Mouse (Mus musculus) stomach, embryonic 16.5 days (tissue): ENCODE data around the gene Ccpg1os. TPM values are rescaled to one million over a fixed set of nuclear protein-coding genes. Genes with fewer than 3 reads are reported as not detected.

Experiments used
- ATAC-seq: fragments of 200-750 bp; cut with Nextera tagmentation; 2 replicates; pipeline ENCODE4 v1.8.0; 2017; ENCODE audit warnings: moderate number of reproducible peaks, moderate TSS enrichment; ENCODE audit not compliant: insufficient read depth, low FRiP score
- H3K27ac ChIP-seq: fragments of 300-500 bp; sonication (generic); 2 replicates; pipeline ENCODE4 v1.5.1; 2014; ENCODE audit warnings: low read length
- H3K27me3 ChIP-seq: fragments of 300-500 bp; sonication (generic); 2 replicates; pipeline ENCODE4 v1.6.1; 2014; ENCODE audit warnings: low read length, control low read depth, mixed read lengths; ENCODE audit not compliant: control insufficient read depth, insufficient read depth
- H3K36me3 ChIP-seq: fragments of 300-500 bp; sonication (generic); 2 replicates; pipeline ENCODE4 v1.6.1; 2014; ENCODE audit warnings: low read length; ENCODE audit not compliant: control insufficient read depth, insufficient read depth
- H3K4me1 ChIP-seq: fragments of 300-500 bp; sonication (generic); 2 replicates; pipeline ENCODE4 v1.6.1; 2014; ENCODE audit warnings: low read length, control low read depth, mixed read lengths; ENCODE audit not compliant: control insufficient read depth, insufficient read depth
- H3K4me2 ChIP-seq: fragments of 300-500 bp; sonication (generic); 2 replicates; pipeline ENCODE4 v1.6.1; 2014; ENCODE audit warnings: low read depth, low read length, mixed read lengths
- H3K4me3 ChIP-seq: fragments of 300-500 bp; sonication (generic); replicated peaks from 2 replicates; pipeline ENCODE4 v1.5.1; 2014; ENCODE audit warnings: mild to moderate bottlenecking, low read length
- H3K9ac ChIP-seq: fragments of 300-500 bp; sonication (generic); 2 replicates; pipeline ENCODE4 v1.6.1; 2014; ENCODE audit warnings: low read length
- H3K9me3 ChIP-seq: fragments of 300-500 bp; sonication (generic); replicated peaks from 2 replicates; pipeline ENCODE4 v1.6.1; 2016; ENCODE audit warnings: low read length, control low read depth; ENCODE audit not compliant: control insufficient read depth
- WGBS: fragments of 180-500 bp; shearing (Covaris S2); extraction: QIAGEN DNeasy Blood & Tissue Kit; methylation state at CpG from one replicate; pipeline ENCODE4 v1.1.7; 2014; 5-methylcytosine and 5-hydroxymethylcytosine counted together
- polyA plus RNA-seq: library from polyadenylated mRNA; unstranded; fragments of >200 nt; fragmentation: Nextera tagmentation; extraction: Ambion mirVana; gene quantifications from 2 replicates; pipeline ENCODE4 v1.2.1, GENCODE M21; 2015

The Ccpg1os gene
- 11.2 and 11.7 TPM in 2 replicates for polyA plus RNA-seq

DNA sequence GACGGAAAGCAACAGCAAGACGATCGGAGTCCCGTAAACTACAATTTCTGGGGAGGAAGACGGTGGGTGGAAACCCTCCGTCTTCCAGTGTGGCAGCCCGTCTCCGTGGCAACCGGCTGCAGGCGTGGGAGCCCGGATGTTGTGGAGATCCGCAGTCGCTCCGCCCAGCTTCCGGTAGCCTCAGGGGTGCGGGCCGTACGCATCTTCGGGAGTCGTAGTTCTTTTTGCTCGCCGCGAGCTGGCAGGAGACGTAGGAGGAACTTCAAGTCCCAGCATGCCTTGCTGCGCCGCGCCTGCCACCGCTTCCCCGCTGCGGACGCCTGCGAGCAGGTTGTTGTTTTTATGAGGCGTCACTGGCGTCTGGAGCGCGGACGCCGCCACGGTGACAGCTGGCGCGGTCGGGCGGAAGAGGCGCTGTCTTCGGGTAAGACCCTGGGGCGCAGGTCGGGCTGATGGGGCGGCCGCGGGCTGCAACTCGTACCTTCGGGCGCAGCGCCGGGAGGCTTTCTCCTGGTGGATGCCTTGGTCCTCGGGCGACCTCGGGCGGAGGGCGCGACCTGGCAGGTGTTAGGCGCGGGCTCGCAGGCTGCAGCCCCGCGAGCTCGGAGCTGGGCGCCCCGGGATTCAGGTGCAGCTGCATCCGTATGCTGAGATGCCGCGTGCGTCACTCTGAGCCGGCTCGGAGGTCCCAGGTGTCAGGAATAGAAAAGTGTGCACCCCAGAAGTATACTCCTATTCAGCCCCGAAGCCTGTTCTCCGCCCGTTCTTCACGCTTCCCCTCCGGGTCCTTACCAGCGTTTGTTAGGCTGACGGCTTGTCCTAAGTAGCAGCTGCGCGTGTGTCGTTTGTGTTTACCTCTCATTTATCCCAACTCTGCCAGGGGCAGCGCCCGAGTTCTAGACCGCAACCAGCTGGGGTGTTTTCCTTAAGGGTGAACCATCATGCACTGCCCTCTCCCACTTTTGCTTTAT lies at the start of gene Ccpg1os, which contains the start of gene Ccpg1:
Gene Ccpg1os (minus strand): TSS at position 133 of the 971 bp plus-strand sequence.
Gene Ccpg1 (plus strand): TSS at position 180 of the 971 bp plus-strand sequence.
- Histone ChIP-seq H3K4me3 (peak within 1 kb of the TSS; percentile 72), H3K4me1 (peaks cover 16% of the 10 kb centered on the region), H3K4me2 (peak within 1 kb of the TSS; percentile 96), H3K9ac (peak within 1 kb of the TSS; percentile 77), H3K9me3 (no peaks in the 10 kb centered on the region), H3K27ac (peak within 1 kb of the TSS; percentile 42; the same call in 1 of the 2 replicates), H3K27me3 (no peaks in the 10 kb centered on the region), H3K36me3 (no peaks in the 10 kb centered on the region)
- peak; percentile 99 for ATAC-seq
- under 1% methylated on average over 86 of the region's 88 CpGs for WGBS

DNA sequence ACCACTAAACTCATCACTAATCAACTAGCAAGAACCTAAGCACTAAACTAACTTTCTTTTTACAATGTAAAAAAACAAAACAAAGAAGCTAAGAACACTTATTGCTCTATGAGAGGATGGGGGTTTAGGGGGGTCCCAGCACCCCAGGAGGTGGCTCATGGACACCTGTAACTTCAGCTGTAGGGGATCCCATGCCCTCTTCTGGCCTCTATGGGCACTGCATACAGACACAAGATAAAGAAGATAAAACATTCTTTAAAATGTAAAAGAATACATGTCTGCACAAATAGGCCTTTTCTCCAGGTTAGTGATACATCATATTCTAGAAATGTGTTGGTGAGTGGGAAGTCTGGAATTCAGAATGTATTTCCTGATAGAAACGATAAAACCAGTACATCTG lies 48.2 kb upstream of the Ccpg1os start:
- ATAC-seq, result no peak
- no peaks in the 10 kb centered on the region for H3K4me1 ChIP-seq
- no peak overlapping the region for H3K27ac ChIP-seq
- no peak overlapping the region for H3K9ac ChIP-seq
- no peak overlapping the region for H3K4me2 ChIP-seq
- WGBS, result 96% methylated on average over 1 of the region's 1 CpGs
- H3K36me3 ChIP-seq, result peaks cover 20% of the 10 kb centered on the region; the same call in 1 of the 2 replicates
- no peak overlapping the region for H3K4me3 ChIP-seq
- H3K9me3 ChIP-seq, result no peaks in the 10 kb centered on the region
- H3K27me3 ChIP-seq, result no peaks in the 10 kb centered on the region

DNA sequence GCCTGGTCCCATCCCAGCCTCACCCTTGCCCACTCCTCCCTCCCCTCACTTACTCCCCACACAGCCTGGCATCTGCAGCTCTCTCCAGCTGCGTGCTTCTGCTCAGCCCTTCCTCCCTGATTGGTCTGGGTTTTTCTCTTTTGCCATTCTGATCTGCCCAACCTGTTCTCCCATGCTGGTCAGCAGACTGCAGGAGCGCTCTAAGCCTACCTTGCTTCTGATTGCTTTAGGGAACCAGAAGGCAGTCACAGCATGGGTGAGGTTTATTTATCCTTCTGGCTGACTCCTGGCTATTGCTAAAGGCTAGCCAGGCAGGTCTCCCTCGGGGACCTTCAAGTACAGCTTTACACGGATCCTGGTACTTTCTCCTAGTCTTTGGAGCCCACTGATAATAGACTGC lies 46.2 kb upstream of the Ccpg1os start:
- Histone ChIP-seq H3K9ac (no peak overlapping the region), H3K27ac (no peak overlapping the region), H3K4me3 (no peak overlapping the region), H3K4me1 (no peaks in the 10 kb centered on the region), H3K9me3 (no peaks in the 10 kb centered on the region), H3K27me3 (no peaks in the 10 kb centered on the region), H3K36me3 (peaks cover 20% of the 10 kb centered on the region; the same call in 1 of the 2 replicates), H3K4me2 (no peak overlapping the region)
- WGBS, result 69% methylated on average over 4 of the region's 4 CpGs
- ATAC-seq, result no peak

DNA sequence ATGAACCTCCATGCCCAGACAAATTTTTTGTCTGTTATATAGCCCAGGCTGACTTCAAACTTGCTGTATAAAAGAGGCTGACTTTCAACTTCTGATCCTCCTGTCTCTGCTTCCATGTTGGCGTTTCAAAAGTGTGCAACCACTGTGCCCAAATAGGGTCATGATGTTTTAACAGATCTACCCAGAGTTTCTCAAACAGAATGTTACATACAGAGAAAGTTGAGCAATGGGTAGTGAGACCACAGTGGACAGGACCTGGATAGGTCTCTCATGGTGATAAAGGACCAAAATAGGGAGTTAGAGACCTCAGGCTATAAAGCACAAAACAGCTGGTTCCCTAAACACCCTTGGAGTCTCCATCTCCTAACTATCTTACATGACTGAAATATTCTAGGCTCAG lies 45.3 kb upstream of the Ccpg1os start:
- Histone ChIP-seq H3K4me2 (no peak overlapping the region), H3K4me1 (no peaks in the 10 kb centered on the region), H3K27ac (no peak overlapping the region), H3K4me3 (no peak overlapping the region), H3K36me3 (peaks cover 15% of the 10 kb centered on the region; the same call in 1 of the 2 replicates), H3K9me3 (no peaks in the 10 kb centered on the region), H3K27me3 (no peaks in the 10 kb centered on the region), H3K9ac (no peak overlapping the region)
- no peak for ATAC-seq
- 85% methylated on average over 1 of the region's 1 CpGs for WGBS

DNA sequence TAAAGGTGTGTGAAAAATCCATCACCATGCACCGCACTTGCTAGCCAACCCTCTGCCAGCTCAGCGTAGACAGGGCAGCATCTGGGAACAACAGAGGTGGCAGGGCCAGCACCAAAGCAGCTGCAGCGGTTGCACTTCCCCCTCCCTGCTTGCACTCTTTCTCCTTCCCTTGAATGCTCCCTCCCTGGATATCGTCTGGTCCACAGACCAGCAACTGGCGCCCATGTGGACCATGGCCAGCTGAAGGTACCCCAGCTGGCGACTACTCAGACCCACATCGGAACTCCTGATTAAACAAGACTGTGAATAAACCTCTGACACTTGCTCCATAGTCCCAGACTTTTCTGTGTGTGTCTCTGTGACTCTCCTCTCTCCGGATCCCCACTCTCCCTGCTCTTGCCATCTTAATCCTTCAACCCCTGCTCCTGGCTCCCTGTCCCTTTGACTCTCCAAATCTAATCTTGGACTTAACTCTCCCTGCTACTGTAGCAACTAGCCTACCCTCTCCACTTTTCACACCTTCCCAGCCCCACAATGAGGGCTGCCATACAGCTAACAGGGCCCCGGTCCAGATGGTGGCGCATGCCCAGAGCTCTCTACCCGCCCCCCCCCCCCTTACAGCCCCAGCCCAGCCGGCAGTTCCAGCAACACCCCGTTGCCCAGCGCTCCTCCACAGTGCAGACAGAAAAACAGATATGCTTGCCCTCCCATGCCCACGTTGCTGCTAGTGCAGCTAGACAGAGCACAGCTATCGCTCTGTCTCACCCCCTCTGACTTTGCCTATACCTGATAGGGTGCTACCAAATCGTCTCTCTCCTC lies 40.8 kb upstream of the Ccpg1os start:
- Histone ChIP-seq H3K27ac (no peak overlapping the region), H3K4me2 (no peak overlapping the region), H3K9me3 (no peaks in the 10 kb centered on the region), H3K36me3 (no peaks in the 10 kb centered on the region; the same call in 1 of the 2 replicates), H3K27me3 (no peaks in the 10 kb centered on the region), H3K9ac (no peak overlapping the region), H3K4me1 (no peaks in the 10 kb centered on the region), H3K4me3 (no peak overlapping the region)
- ATAC-seq, result 0 out of 2 replicates have a peak, but pooled peaks have one; percentile 10
- WGBS, result 34% methylated on average over 16 of the region's 17 CpGs

DNA sequence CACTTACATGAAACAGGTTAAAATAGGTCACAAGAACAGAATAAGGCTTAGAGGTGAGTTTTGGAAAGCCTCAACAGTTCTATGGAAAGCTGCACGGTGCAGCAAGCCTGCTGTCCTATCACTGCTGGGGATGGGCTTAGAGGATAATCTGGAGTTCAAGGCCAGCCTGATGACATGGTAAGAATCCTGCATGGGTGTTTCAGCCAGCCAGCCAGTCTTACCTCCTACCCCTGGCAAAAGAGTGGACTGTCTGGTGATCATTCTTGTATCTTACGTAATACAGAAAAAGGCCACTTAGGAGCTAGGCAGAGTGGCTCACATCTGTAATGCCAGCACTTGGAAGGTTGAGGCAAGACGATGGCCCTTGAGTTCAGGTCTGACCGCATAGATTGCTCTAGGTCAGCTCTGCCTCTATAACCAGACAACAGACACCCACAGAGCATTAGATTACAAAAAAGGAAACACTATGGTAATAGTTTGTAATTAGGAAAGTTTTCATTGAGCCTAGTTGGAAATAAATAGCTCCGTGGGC lies 35.5 kb upstream of the Ccpg1os start:
- no peak overlapping the region for H3K4me2 ChIP-seq
- H3K9me3 ChIP-seq, result no peaks in the 10 kb centered on the region
- WGBS, result 91% methylated on average over 5 of the region's 5 CpGs
- no peak overlapping the region for H3K9ac ChIP-seq
- no peak overlapping the region for H3K4me3 ChIP-seq
- peaks cover 13% of the 10 kb centered on the region for H3K36me3 ChIP-seq
- no peak for ATAC-seq
- no peaks in the 10 kb centered on the region for H3K27me3 ChIP-seq
- H3K27ac ChIP-seq, result no peak overlapping the region
- no peaks in the 10 kb centered on the region for H3K4me1 ChIP-seq

DNA sequence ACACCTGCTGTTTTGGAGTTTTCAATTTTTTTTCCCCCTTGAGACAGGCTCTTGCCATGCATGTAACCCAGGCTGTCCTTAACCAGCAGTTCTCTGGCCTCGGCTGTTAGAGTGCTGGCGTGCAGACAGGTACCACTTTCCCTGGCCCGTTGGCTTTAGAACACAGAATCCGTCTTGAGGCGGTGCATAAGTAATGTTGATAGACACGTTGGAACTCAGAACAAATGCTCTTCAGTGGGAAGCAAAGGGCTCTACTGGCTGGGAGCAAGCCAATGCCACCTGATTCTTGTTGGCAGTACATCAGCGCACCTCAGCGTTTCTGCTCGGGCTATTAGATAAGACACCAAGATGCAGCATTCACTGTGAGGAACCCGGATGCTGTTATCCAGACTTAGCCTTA lies 34.7 kb upstream of the Ccpg1os start:
- Histone ChIP-seq H3K27ac (no peak overlapping the region), H3K4me2 (no peak overlapping the region), H3K36me3 (peaks cover 13% of the 10 kb centered on the region), H3K9ac (no peak overlapping the region), H3K27me3 (no peaks in the 10 kb centered on the region), H3K4me1 (no peaks in the 10 kb centered on the region), H3K4me3 (no peak overlapping the region), H3K9me3 (no peaks in the 10 kb centered on the region)
- ATAC-seq, result no peak
- WGBS, result 90% methylated on average over 10 of the region's 10 CpGs

DNA sequence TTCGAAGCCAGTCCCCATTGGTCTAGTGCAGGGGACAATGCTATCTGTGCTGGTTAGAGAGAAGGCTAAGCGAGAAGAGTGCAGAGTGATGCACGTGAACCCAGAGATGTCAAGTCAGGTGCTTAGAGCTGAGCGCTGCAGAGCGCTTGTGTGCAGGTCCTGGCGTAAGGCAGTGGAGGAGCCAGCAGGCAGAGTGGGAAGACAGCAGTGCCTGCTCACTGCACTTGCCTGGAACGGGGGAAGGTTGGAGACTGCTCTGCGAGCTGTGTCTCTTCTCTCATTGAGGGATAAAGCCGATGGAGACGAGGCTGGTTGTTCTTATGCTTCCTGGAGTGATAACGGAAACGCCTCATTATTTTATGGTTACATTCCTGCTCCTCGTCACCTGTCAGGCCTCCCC lies 29.5 kb upstream of the Ccpg1os start:
- H3K9ac ChIP-seq, result no peak overlapping the region
- H3K4me3 ChIP-seq, result no peak overlapping the region
- no peak overlapping the region for H3K27ac ChIP-seq
- no peaks in the 10 kb centered on the region for H3K27me3 ChIP-seq
- no peak overlapping the region for H3K4me2 ChIP-seq
- H3K36me3 ChIP-seq, result peaks cover 14% of the 10 kb centered on the region; the same call in 1 of the 2 replicates
- H3K4me1 ChIP-seq, result no peaks in the 10 kb centered on the region
- no peaks in the 10 kb centered on the region for H3K9me3 ChIP-seq
- no peak for ATAC-seq
- 74% methylated on average over 13 of the region's 13 CpGs for WGBS
